Mouse (Mus musculus) heart, adult 2 months (tissue): ENCODE results near the gene Trp53i11. TPM values are rescaled to one million over a fixed set of nuclear protein-coding genes. Genes with fewer than 3 reads are reported as not detected.
A peak's percentile ranks its signal among the peaks of the same experiment; 100 is the strongest.

Experiments used
- DNase-seq, 2 experiments: peaks; one replicate each; pipeline ENCODE4 v3.0.0; 2021
- H3K27ac ChIP-seq: fragments of 200-600 bp; 2 replicates; pipeline ENCODE4 v1.8.1; 2022
- H3K27me3 ChIP-seq: fragments of 200-500 bp; 2 replicates; pipeline ENCODE4 v1.6.1; 2012; ENCODE audit warnings: mild to moderate bottlenecking, low read length, inconsistent platforms, mixed read lengths; ENCODE audit not compliant: control insufficient read depth, insufficient read depth
- H3K36me3 ChIP-seq: fragments of 200-500 bp; 2 replicates; pipeline ENCODE4 v1.6.1; 2012; ENCODE audit warnings: low read length, inconsistent platforms; ENCODE audit not compliant: control insufficient read depth, insufficient read depth
- H3K4me1 ChIP-seq: fragments of 200-500 bp; 2 replicates; pipeline ENCODE4 v1.6.1; 2011; ENCODE audit warnings: low read length; ENCODE audit not compliant: control insufficient read depth, insufficient read depth
- H3K4me3 ChIP-seq: fragments of 200-600 bp; 2 replicates; pipeline ENCODE4 v1.8.1; 2022
- H3K79me2 ChIP-seq: fragments of 200-500 bp; replicated peaks from 2 replicates; pipeline ENCODE4 v1.6.1; 2012; ENCODE audit warnings: mild to moderate bottlenecking, inconsistent platforms, low read length, moderate library complexity, mixed read lengths; ENCODE audit not compliant: control insufficient read depth, insufficient read depth
- H3K9ac ChIP-seq: fragments of 200-500 bp; 2 replicates; pipeline ENCODE4 v1.6.1; 2012; ENCODE audit warnings: low read depth, mild to moderate bottlenecking, control low read depth, inconsistent platforms, low read length, mixed read lengths
- CTCF ChIP-seq: fragments of 200-600 bp; IDR thresholded peaks from 2 replicates; pipeline ENCODE4 v1.8.1; 2022; ENCODE audit warnings: antibody characterized with exemption, mild to moderate bottlenecking, moderate library complexity
- EP300 ChIP-seq: fragments of 200-500 bp; IDR thresholded peaks from 2 replicates; pipeline ENCODE4 v1.6.1; 2011; ENCODE audit warnings: low read depth, low read length, control low read depth; ENCODE audit not compliant: insufficient read depth
- POLR2A ChIP-seq: fragments of 200-500 bp; IDR thresholded peaks from 2 replicates; pipeline ENCODE4 v1.6.1; 2011; ENCODE audit warnings: mild to moderate bottlenecking, low read depth, low read length, control low read depth; ENCODE audit not compliant: insufficient read depth
- WGBS: fragments of 180-500 bp; shearing (Covaris S2); methylation state at CpG from one replicate; pipeline ENCODE4 v1.1.7; 2018; 5-methylcytosine and 5-hydroxymethylcytosine counted together
- intact Hi-C: fragments of 180-260 bp; cut with DNase I; formaldehyde crosslinking; loops from one replicate; pipeline ENCODE4 v1.15.1; 2025
- polyA plus RNA-seq: library from polyadenylated mRNA; depleted of rRNA; stranded (reverse); fragments of >200 nt; gene quantifications from 2 replicates; pipeline ENCODE4 v1.2.3, GENCODE M21; 2012
- total RNA-seq, 2 experiments: library from RNA; stranded (reverse); gene quantifications; 2 replicates each; pipeline ENCODE4 v1.2.3; 2021

Gene Trp53i11
- total and polyA plus RNA-seq, 3 experiments: 25.2 to 34.4 (median 33.2) TPM

- intact Hi-C loops: no loop called here
- peaks cover 1% of the 10 kb centered on the region for H3K4me1 ChIP-seq
- no peaks in the 10 kb centered on the region for H3K36me3 ChIP-seq
- TF ChIP-seq EP300: no peak
- no peak for TF ChIP-seq CTCF
- TF ChIP-seq POLR2A: no peak
- no peak for DNase-seq
- H3K27ac ChIP-seq: no peak overlapping the region
- H3K27me3 ChIP-seq: no peaks in the 10 kb centered on the region
- H3K79me2 ChIP-seq: no peaks in the 10 kb centered on the region
- WGBS: 55% methylated on average over 9 of the region's 9 CpGs
- H3K9ac ChIP-seq: no peak overlapping the region
- no peak overlapping the region for H3K4me3 ChIP-seq
These were observed 36.5 kb upstream of the Trp53i11 start for GRCm38 (mm10) chr2:93150673-93151450.

- Histone ChIP-seq H3K27me3 (no peaks in the 10 kb centered on the region), H3K27ac (no peak overlapping the region), H3K9ac (no peak overlapping the region), H3K4me3 (no peak overlapping the region), H3K36me3 (no peaks in the 10 kb centered on the region), H3K79me2 (no peaks in the 10 kb centered on the region), H3K4me1 (no peaks in the 10 kb centered on the region; the same call in none of the 2 replicates)
- intact Hi-C loops: no loop called here
- DNase-seq: no peak
- 38% methylated on average over 6 of the region's 6 CpGs for WGBS
- TF ChIP-seq CTCF (no peak), EP300 (no peak), POLR2A (no peak)
These were observed 35.2 kb upstream of the Trp53i11 start for GRCm38 (mm10) chr2:93152191-93152601.

- no peak overlapping the region for H3K9ac ChIP-seq
- no peak overlapping the region for H3K27ac ChIP-seq
- H3K79me2 ChIP-seq: no peaks in the 10 kb centered on the region
- 60% methylated on average over 7 of the region's 7 CpGs for WGBS
- intact Hi-C loops: no loop called here
- H3K27me3 ChIP-seq: no peaks in the 10 kb centered on the region
- H3K36me3 ChIP-seq: no peaks in the 10 kb centered on the region
- no peaks in the 10 kb centered on the region; the same call in none of the 2 replicates for H3K4me1 ChIP-seq
- no peak for DNase-seq
- H3K4me3 ChIP-seq: no peak overlapping the region
- TF ChIP-seq EP300 (no peak), CTCF (no peak), POLR2A (no peak)
These were observed 34.4 kb upstream of the Trp53i11 start for GRCm38 (mm10) chr2:93152883-93153491.

- 80% methylated on average over 1 of the region's 1 CpGs for WGBS
- no peak for DNase-seq
- H3K36me3 ChIP-seq: no peaks in the 10 kb centered on the region
These were observed 33.5 kb upstream of the Trp53i11 start for GRCm38 (mm10) chr2:93153833-93154232.

GRCm38 (mm10) chr2:93154486-93155032, 32.8 kb upstream of the Trp53i11 start:
- DNase-seq: no peak
- H3K27ac ChIP-seq: no peak overlapping the region
- no peaks in the 10 kb centered on the region for H3K79me2 ChIP-seq
- H3K4me1 ChIP-seq: no peaks in the 10 kb centered on the region; the same call in none of the 2 replicates
- no peaks in the 10 kb centered on the region for H3K27me3 ChIP-seq
- H3K9ac ChIP-seq: no peak overlapping the region
- intact Hi-C loops: no loop called here
- 52% methylated on average over 1 of the region's 1 CpGs for WGBS
- TF ChIP-seq EP300 (no peak), CTCF (peak; percentile 38), POLR2A (no peak)
- H3K36me3 ChIP-seq: no peaks in the 10 kb centered on the region
- H3K4me3 ChIP-seq: no peak overlapping the region

More at GRCm38 (mm10) chr2:93153833-93154232, 33.5 kb upstream of the Trp53i11 start:
- no peak overlapping the region for H3K27ac ChIP-seq
- intact Hi-C loops: no loop called here
- H3K27me3 ChIP-seq: no peaks in the 10 kb centered on the region
- H3K79me2 ChIP-seq: no peaks in the 10 kb centered on the region
- no peak overlapping the region for H3K4me3 ChIP-seq
- H3K4me1 ChIP-seq: no peaks in the 10 kb centered on the region; the same call in none of the 2 replicates
- TF ChIP-seq EP300: no peak
- H3K9ac ChIP-seq: no peak overlapping the region

GRCm38 (mm10) chr2:93160467-93161035, 26.8 kb upstream of the Trp53i11 start:
- no peak overlapping the region for H3K9ac ChIP-seq
- no peaks in the 10 kb centered on the region for H3K36me3 ChIP-seq
- no peak for TF ChIP-seq POLR2A
- TF ChIP-seq EP300: no peak
- peaks cover 8% of the 10 kb centered on the region for H3K4me1 ChIP-seq
- intact Hi-C loops: no loop called here
- H3K27me3 ChIP-seq: no peaks in the 10 kb centered on the region
- H3K79me2 ChIP-seq: no peaks in the 10 kb centered on the region
- DNase-seq: no peak
- H3K4me3 ChIP-seq: no peak overlapping the region
- WGBS: 87% methylated on average over 4 of the region's 4 CpGs
- no peak overlapping the region for H3K27ac ChIP-seq
